Mouse (Mus musculus): ENCODE data around the gene Fgd2.
"Not testable (repeated sequence)": the region's sequence is repeated elsewhere in the genome, so short reads cannot be mapped to it uniquely, and the experiment has no call there.

The Fgd2 gene

GRCm38 (mm10) chr17:29330671-29331410 lies 29.9 kb upstream of the Fgd2 start:
- in situ Hi-C loops (cut with MboI; ENCODE audit: low pct_unique_long_range_greater_than_20kb in 1 of 2, low sequenced_read_pairs in 2 of 2, unreplicated experiment in 1 of 2) = no loop called here

- in situ Hi-C loops (cut with MboI; ENCODE audit: low pct_unique_long_range_greater_than_20kb in 1 of 2, low sequenced_read_pairs in 2 of 2, unreplicated experiment in 1 of 2) = no loop called here
Measured at GRCm38 (mm10) chr17:29332186-29332685, 28.5 kb upstream of the Fgd2 start.

- in situ Hi-C loops (cut with MboI; ENCODE audit: low pct_unique_long_range_greater_than_20kb in 1 of 2, low sequenced_read_pairs in 2 of 2, unreplicated experiment in 1 of 2) = no loop called here
Measured at GRCm38 (mm10) chr17:29336266-29336990, 24.3 kb upstream of the Fgd2 start.

GRCm38 (mm10) chr17:29337979-29338823 lies 22.5 kb upstream of the Fgd2 start:
- in situ Hi-C loops (cut with MboI; ENCODE audit: low pct_unique_long_range_greater_than_20kb in 1 of 2, low sequenced_read_pairs in 2 of 2, unreplicated experiment in 1 of 2) = no loop called here

- in situ Hi-C loops (cut with MboI; ENCODE audit: low pct_unique_long_range_greater_than_20kb in 1 of 2, low sequenced_read_pairs in 2 of 2, unreplicated experiment in 1 of 2) = no loop called here
Measured at GRCm38 (mm10) chr17:29339170-29339768, 21.4 kb upstream of the Fgd2 start.

GRCm38 (mm10) chr17:29340406-29341261 lies 20.1 kb upstream of the Fgd2 start:
- in situ Hi-C loops (cut with MboI; ENCODE audit: low pct_unique_long_range_greater_than_20kb in 1 of 2, low sequenced_read_pairs in 2 of 2, unreplicated experiment in 1 of 2) = no loop called here

- in situ Hi-C loops (cut with MboI; ENCODE audit: low pct_unique_long_range_greater_than_20kb in 1 of 2, low sequenced_read_pairs in 2 of 2, unreplicated experiment in 1 of 2) = no loop called here
Measured at GRCm38 (mm10) chr17:29341591-29342003, 19.1 kb upstream of the Fgd2 start.

GRCm38 (mm10) chr17:29342010-29342910 lies 18.5 kb upstream of the Fgd2 start:
- in situ Hi-C loops (cut with MboI; ENCODE audit: low pct_unique_long_range_greater_than_20kb in 1 of 2, low sequenced_read_pairs in 2 of 2, unreplicated experiment in 1 of 2) = no loop called here

- in situ Hi-C loops (cut with MboI; ENCODE audit: low pct_unique_long_range_greater_than_20kb in 1 of 2, low sequenced_read_pairs in 2 of 2, unreplicated experiment in 1 of 2) = no loop called here
Measured at GRCm38 (mm10) chr17:29343241-29343640, 17.5 kb upstream of the Fgd2 start.

GRCm38 (mm10) chr17:29345272-29345671 lies 15.4 kb upstream of the Fgd2 start:
- in situ Hi-C loops (cut with MboI; ENCODE audit: low pct_unique_long_range_greater_than_20kb in 1 of 2, low sequenced_read_pairs in 2 of 2, unreplicated experiment in 1 of 2) = no loop called here

- in situ Hi-C loops (cut with MboI; ENCODE audit: low pct_unique_long_range_greater_than_20kb in 1 of 2, low sequenced_read_pairs in 2 of 2, unreplicated experiment in 1 of 2) = no loop called here
Measured at GRCm38 (mm10) chr17:29346496-29347125, 14.1 kb upstream of the Fgd2 start.

GRCm38 (mm10) chr17:29347126-29347644 lies 13.5 kb upstream of the Fgd2 start:
- in situ Hi-C loops (cut with MboI; ENCODE audit: low pct_unique_long_range_greater_than_20kb in 1 of 2, low sequenced_read_pairs in 2 of 2, unreplicated experiment in 1 of 2) = no loop called here

- in situ Hi-C loops (cut with MboI; ENCODE audit: low pct_unique_long_range_greater_than_20kb in 1 of 2, low sequenced_read_pairs in 2 of 2, unreplicated experiment in 1 of 2) = no loop called here
Measured at GRCm38 (mm10) chr17:29347645-29348256, 13.0 kb upstream of the Fgd2 start, which contains the start of gene Mtch1. TSS of gene Mtch1 (minus strand) at chr17:29347934.

GRCm38 (mm10) chr17:29348996-29349395 lies 11.7 kb upstream of the Fgd2 start:
- in situ Hi-C loops (cut with MboI; ENCODE audit: low pct_unique_long_range_greater_than_20kb in 1 of 2, low sequenced_read_pairs in 2 of 2, unreplicated experiment in 1 of 2) = no loop called here

GRCm38 (mm10) chr17:29351056-29351455 lies 9.7 kb upstream of the Fgd2 start:
- in situ Hi-C loops (cut with MboI; ENCODE audit: low pct_unique_long_range_greater_than_20kb in 1 of 2, low sequenced_read_pairs in 2 of 2, unreplicated experiment in 1 of 2) = not testable (repeated sequence)

- in situ Hi-C loops (cut with MboI; ENCODE audit: low pct_unique_long_range_greater_than_20kb in 1 of 2, low sequenced_read_pairs in 2 of 2, unreplicated experiment in 1 of 2) = no loop called here
Measured at GRCm38 (mm10) chr17:29355461-29355840, 5.3 kb upstream of the Fgd2 start.
